Mouse (Mus musculus): Measurements from ENCODE around the gene Olfr734. TPM values are rescaled to one million over a fixed set of nuclear protein-coding genes. Genes with fewer than 3 reads are reported as not detected.

The Olfr734 gene
- polyA plus RNA-seq, 1 experiment from 2014 or later: not detected

GRCm38 (mm10) chr14:50301422-50301821 lies 25.1 kb downstream of the Olfr734 start, which contains the start of gene Olfr733:
Gene Olfr733 (minus strand): TSS chr14:50301522.
- no peak within 1 kb of the TSS for H3K4me3 ChIP-seq (ENCODE audit: low read depth, low read length)
- no peaks in the 10 kb centered on the region for H3K36me3 ChIP-seq (ENCODE audit: insufficient read depth, low read length)
- H3K9ac ChIP-seq (replicated peaks; ENCODE audit: low read depth): no peak within 1 kb of the TSS
- H3K4me2 ChIP-seq (replicated peaks; ENCODE audit: low read depth, low read length): no peak within 1 kb of the TSS
- no peaks in the 10 kb centered on the region for H3K4me1 ChIP-seq (ENCODE audit: insufficient read depth, low read depth, low read length)
- TF ChIP-seq CTCF (IDR thresholded peaks at IDR 0.05): no peak
- TF ChIP-seq EP300 (IDR thresholded peaks at IDR 0.05): no peak
- ATAC-seq: no peak
- no peaks in the 10 kb centered on the region for H3K27me3 ChIP-seq (replicated peaks; ENCODE audit: insufficient read depth, low read length)
- no peak within 1 kb of the TSS for H3K27ac ChIP-seq (ENCODE audit: low read length)
- H3K9me3 ChIP-seq (ENCODE audit: low read length): no peaks in the 10 kb centered on the region
- no peak for DNase-seq (ENCODE audit: low spot score)

- Histone ChIP-seq H3K27me3 (replicated peaks; ENCODE audit: insufficient read depth, low read length) (no peaks in the 10 kb centered on the region), H3K27ac (ENCODE audit: low read length) (no peak within 1 kb of the TSS), H3K9ac (replicated peaks; ENCODE audit: low read depth) (no peak within 1 kb of the TSS), H3K4me1 (ENCODE audit: insufficient read depth, low read depth, low read length) (no peaks in the 10 kb centered on the region), H3K9me3 (ENCODE audit: low read length) (no peaks in the 10 kb centered on the region), H3K4me3 (ENCODE audit: low read depth, low read length) (no peak within 1 kb of the TSS), H3K4me2 (replicated peaks; ENCODE audit: low read depth, low read length) (no peak within 1 kb of the TSS), H3K36me3 (ENCODE audit: insufficient read depth, low read length) (no peaks in the 10 kb centered on the region)
- DNase-seq (ENCODE audit: low spot score): no peak
- ATAC-seq: no peak
- TF ChIP-seq CTCF (IDR thresholded peaks at IDR 0.05) (no peak), EP300 (IDR thresholded peaks at IDR 0.05) (no peak)
- 86% methylated on average over 1 of the region's 1 CpGs for WGBS
Observed at GRCm38 (mm10) chr14:50284106-50284505, 42.5 kb downstream of the Olfr734 start, which contains the start of gene Olfr732. Gene Olfr732 (minus strand): TSS chr14:50284206.

Other genes starting within 250 kb of the Olfr734 start
- not detected in 2 replicates for gene Olfr726, start 235.8 kb downstream of the Olfr734 start, polyA plus RNA-seq (2015; fragmentation: Nextera tagmentation; extraction: Ambion mirVana)
- gene Olfr727, start 203.6 kb downstream of the Olfr734 start, polyA plus RNA-seq (2015; fragmentation: Nextera tagmentation; extraction: Ambion mirVana): not detected in 2 replicates
- gene Olfr728, start 184.1 kb downstream of the Olfr734 start, polyA plus RNA-seq (2015; fragmentation: Nextera tagmentation; extraction: Ambion mirVana): not detected in 2 replicates
- not detected in 2 replicates for gene Olfr729, start 173.9 kb downstream of the Olfr734 start, polyA plus RNA-seq (2015; fragmentation: Nextera tagmentation; extraction: Ambion mirVana)
- gene Olfr730, start 138.6 kb downstream of the Olfr734 start, polyA plus RNA-seq (2015; fragmentation: Nextera tagmentation; extraction: Ambion mirVana): not detected in 2 replicates
- gene Olfr731, start 84.9 kb downstream of the Olfr734 start, polyA plus RNA-seq (2015; fragmentation: Nextera tagmentation; extraction: Ambion mirVana): not detected in 2 replicates
- gene Olfr732, start 42.6 kb downstream of the Olfr734 start, polyA plus RNA-seq (2015; fragmentation: Nextera tagmentation; extraction: Ambion mirVana): not detected in 2 replicates
- gene Olfr733, start 25.2 kb downstream of the Olfr734 start, polyA plus RNA-seq (2015; fragmentation: Nextera tagmentation; extraction: Ambion mirVana): not detected in 2 replicates
- not detected in 2 replicates for gene Olfr735, start 22.1 kb upstream of the Olfr734 start, polyA plus RNA-seq (2015; fragmentation: Nextera tagmentation; extraction: Ambion mirVana)
- gene Tlr11, start 31.2 kb upstream of the Olfr734 start, polyA plus RNA-seq (2015; fragmentation: Nextera tagmentation; extraction: Ambion mirVana): 0.04 TPM in 1 of 2 replicates, not detected in the other
- gene Olfr736, start 54.4 kb upstream of the Olfr734 start, polyA plus RNA-seq (2015; fragmentation: Nextera tagmentation; extraction: Ambion mirVana): not detected in 2 replicates
- not detected in 2 replicates for gene Olfr738, start 80.8 kb upstream of the Olfr734 start, polyA plus RNA-seq (2015; fragmentation: Nextera tagmentation; extraction: Ambion mirVana)
- gene Olfr739, start 91.9 kb upstream of the Olfr734 start, polyA plus RNA-seq (2015; fragmentation: Nextera tagmentation; extraction: Ambion mirVana): not detected in 2 replicates
- gene Olfr740, start 118.8 kb upstream of the Olfr734 start, polyA plus RNA-seq (2015; fragmentation: Nextera tagmentation; extraction: Ambion mirVana): not detected in 2 replicates
- not detected in 2 replicates for gene Olfr741, start 146.0 kb upstream of the Olfr734 start, polyA plus RNA-seq (2015; fragmentation: Nextera tagmentation; extraction: Ambion mirVana)
- gene Olfr742, start 176.8 kb upstream of the Olfr734 start, polyA plus RNA-seq (2015; fragmentation: Nextera tagmentation; extraction: Ambion mirVana): not detected in 2 replicates
- gene Olfr743, start 195.1 kb upstream of the Olfr734 start, polyA plus RNA-seq (2015; fragmentation: Nextera tagmentation; extraction: Ambion mirVana): not detected in 2 replicates